ENCODE assay signal across 12 mouse cellular contexts in genomic region chr17:29185376-29186046, GRCm38 (mm10). TPM values are rescaled to one million over a fixed set of nuclear protein-coding genes. Genes with fewer than 3 reads are reported as not detected.
A peak's percentile ranks its signal among the peaks of the same experiment; 100 is the strongest.
DNase-seq lines count a peak whose midpoint lies in the region; ATAC-seq lines count a peak whose summit lies in the region.
"Had no signal": no experiment of that assay in that cellular context is flagged by ENCODE, and none has a peak within 500 bp of the region (broad histone marks: within the 10 kb centered on the region; RNA-seq: fewer than 3 reads in every experiment).

No protein-coding gene starts in this region.

- no peak overlapping the region for H3K4me3 ChIP-seq in hindbrain, embryonic 11.5 days (ENCODE audit: low read depth, low read length)
- H3K4me3 ChIP-seq in hindbrain, embryonic 16.5 days (ENCODE audit: low read length) = no peak overlapping the region
- no peak overlapping the region for H3K4me3 ChIP-seq in limb, embryonic 10.5 days
- H3K4me3 ChIP-seq: heart, embryonic 12.5 days; hindbrain, embryonic 12.5 days had no signal

- 0 out of 2 replicates have a peak overlapping the region, but pooled peaks have one; percentile 24 for H3K27ac ChIP-seq in hindbrain, embryonic 11.5 days (ENCODE audit: low read depth, low read length)
- no peak overlapping the region for H3K27ac ChIP-seq in hindbrain, embryonic 16.5 days (ENCODE audit: low read depth, low read length)
- peak overlapping the region; percentile 73 for H3K27ac ChIP-seq in limb, embryonic 10.5 days
- H3K27ac ChIP-seq: hindbrain, embryonic 12.5 days had no signal

- intact Hi-C loops in left cerebral cortex, postnatal 10 days (cut with DNase I) = no loop called here
- intact Hi-C loops in left cerebral cortex, postnatal 4 days (cut with DNase I) = no loop called here

- no peaks in the 10 kb centered on the region for H3K36me3 ChIP-seq in hindbrain, embryonic 11.5 days (ENCODE audit: control insufficient read depth, insufficient read depth, low read length)
- no peaks in the 10 kb centered on the region for H3K36me3 ChIP-seq in hindbrain, embryonic 16.5 days (ENCODE audit: control insufficient read depth, insufficient read depth, low read length)
- no peaks in the 10 kb centered on the region for H3K36me3 ChIP-seq in limb, embryonic 10.5 days
- H3K36me3 ChIP-seq: heart, embryonic 12.5 days; hindbrain, embryonic 12.5 days had no signal

- no peak for DNase-seq in hindbrain, embryonic 11.5 days (ENCODE audit: low spot score)
- DNase-seq in ES-CJ7 (ENCODE audit: low read depth, low spot score) = peak; percentile 79
- peak; percentile 35 for DNase-seq in embryo, embryonic 9.5 days (ENCODE audit: extremely low spot score)
- no peak for DNase-seq in limb, embryonic 10.5 days (ENCODE audit: low spot score)
- DNase-seq in left cerebral cortex, postnatal 10 days (ENCODE audit: extremely low spot score in 1 of 2, low spot score in 2 of 2) = no peak
- DNase-seq in left cerebral cortex, postnatal 4 days = no peak
- DNase-seq: cerebellum, postnatal 25 days; gastrocnemius, postnatal 25 days; lung, adult 2 months had no signal

- no peaks in the 10 kb centered on the region for H3K9me3 ChIP-seq in hindbrain, embryonic 11.5 days (ENCODE audit: control insufficient read depth, low read length)
- no peaks in the 10 kb centered on the region for H3K9me3 ChIP-seq in hindbrain, embryonic 16.5 days (ENCODE audit: control insufficient read depth, low read length)
- H3K9me3 ChIP-seq in limb, embryonic 10.5 days (replicated peaks) = no peaks in the 10 kb centered on the region
- H3K9me3 ChIP-seq: heart, embryonic 12.5 days; hindbrain, embryonic 12.5 days had no signal

- no peak for ATAC-seq in hindbrain, embryonic 11.5 days (ENCODE audit: low FRiP score)
- ATAC-seq in hindbrain, embryonic 16.5 days = no peak

- H3K4me2 ChIP-seq in hindbrain, embryonic 11.5 days (replicated peaks; ENCODE audit: low read depth, low read length) = no peak overlapping the region
- no peak overlapping the region for H3K4me2 ChIP-seq in hindbrain, embryonic 16.5 days (ENCODE audit: low read length)
- H3K4me2 ChIP-seq: heart, embryonic 12.5 days; hindbrain, embryonic 12.5 days had no signal

- WGBS in hindbrain, embryonic 11.5 days = 27% methylated on average over 6 of the region's 7 CpGs
- 39% methylated on average over 7 of the region's 7 CpGs for WGBS in hindbrain, embryonic 16.5 days
- 41% methylated on average over 7 of the region's 7 CpGs for WGBS in limb, embryonic 10.5 days

- no peaks in the 10 kb centered on the region for H3K27me3 ChIP-seq in hindbrain, embryonic 11.5 days (ENCODE audit: control insufficient read depth, insufficient read depth, low read length)
- no peaks in the 10 kb centered on the region; the same call in 1 of the 2 replicates for H3K27me3 ChIP-seq in hindbrain, embryonic 16.5 days (replicated peaks; ENCODE audit: control insufficient read depth, insufficient read depth, low read length)
- peaks cover 13% of the 10 kb centered on the region; the same call in 1 of the 2 replicates for H3K27me3 ChIP-seq in limb, embryonic 10.5 days (ENCODE audit: low read depth, poor library complexity, severe bottlenecking)
- H3K27me3 ChIP-seq: heart, embryonic 12.5 days had no signal

- no peak overlapping the region for H3K9ac ChIP-seq in hindbrain, embryonic 11.5 days (ENCODE audit: low read depth, low read length)
- H3K9ac ChIP-seq in hindbrain, embryonic 16.5 days (ENCODE audit: low read depth, low read length) = no peak overlapping the region
- H3K9ac ChIP-seq: heart, embryonic 12.5 days; hindbrain, embryonic 12.5 days had no signal

- peaks cover 7% of the 10 kb centered on the region; the same call in 1 of the 2 replicates for H3K4me1 ChIP-seq in hindbrain, embryonic 11.5 days (replicated peaks; ENCODE audit: control insufficient read depth, insufficient read depth, low read length)
- peaks cover 9% of the 10 kb centered on the region for H3K4me1 ChIP-seq in hindbrain, embryonic 16.5 days (ENCODE audit: control insufficient read depth, insufficient read depth, low read depth, low read length)
- peaks cover 73% of the 10 kb centered on the region for H3K4me1 ChIP-seq in limb, embryonic 10.5 days

RNA-seq across cellular contexts. Expression of gene Cpne5, which starts 52.5 kb away (rescaled TPM):
- 3.7 and 4.2 TPM in 2 replicates for polyA plus RNA-seq in hindbrain, embryonic 11.5 days (2014; fragmentation: Nextera tagmentation; extraction: Ambion mirVana)
- 48.1 and 51.2 TPM in 2 replicates for polyA plus RNA-seq in hindbrain, embryonic 16.5 days (2015; fragmentation: Nextera tagmentation; extraction: Ambion mirVana)
- polyA plus RNA-seq in limb, embryonic 10.5 days (2016; fragmentation: Nextera tagmentation; extraction: Ambion mirVana) = 2.0 and 3.2 TPM in 2 replicates
- 10 to 100 TPM; 88.1 to 89.7 TPM for total RNA-seq in left cerebral cortex, postnatal 10 days (2021)
- total RNA-seq in left cerebral cortex, postnatal 4 days (2021) = 10 to 100 TPM; 67.9 to 81.9 TPM

Comparison
In these comparisons a context has a peak if more than half of its experiments do, and no peak if none do; other contexts are left out.
1. DNase-seq: peak in ES-CJ7 (single experiment) and embryo, embryonic 9.5 days (single experiment); none in hindbrain, embryonic 11.5 days (single experiment), limb, embryonic 10.5 days (single experiment), left cerebral cortex, postnatal 10 days (0 of 2) and left cerebral cortex, postnatal 4 days (single experiment).